Mouse (Mus musculus) heart, embryonic 14.5 days (tissue): Measurements from ENCODE around the gene Bad. TPM values are rescaled to one million over a fixed set of nuclear protein-coding genes. Genes with fewer than 3 reads are reported as not detected.

Experiments
- ATAC-seq: fragments of 200-750 bp; cut with Nextera tagmentation; 2 replicates; pipeline ENCODE4 v1.8.0; 2017; ENCODE audit warnings: low read depth, moderate TSS enrichment; ENCODE audit not compliant: insufficient number of reproducible peaks, insufficient read depth, low FRiP score
- H3K27ac ChIP-seq, 2 experiments: fragments of 200-500 bp in 1 of 2; fragments of 300-500 bp in 1 of 2; sonication (generic) in 1 of 2; replicated peaks in 1 of 2; 2 replicates each; pipeline ENCODE4 v1.5.1; 2012 to 2014; ENCODE audit warnings: low read depth in 2 of 2, low read length in 2 of 2, control low read depth in 1 of 2, mild to moderate bottlenecking in 1 of 2, mixed read lengths in 1 of 2; ENCODE audit not compliant: control insufficient read depth in 1 of 2, insufficient read depth in 1 of 2
- H3K27me3 ChIP-seq: fragments of 300-500 bp; sonication (generic); 2 replicates; pipeline ENCODE4 v1.6.1; 2014; ENCODE audit warnings: mild to moderate bottlenecking, low read length, control low read depth; ENCODE audit not compliant: control insufficient read depth, insufficient read depth
- H3K36me3 ChIP-seq: fragments of 300-500 bp; sonication (generic); 2 replicates; pipeline ENCODE4 v1.6.1; 2014; ENCODE audit warnings: mild to moderate bottlenecking, control low read depth, low read length, mixed read lengths; ENCODE audit not compliant: control insufficient read depth, insufficient read depth
- H3K4me1 ChIP-seq, 2 experiments: fragments of 200-500 bp in 1 of 2; fragments of 300-500 bp in 1 of 2; sonication (generic) in 1 of 2; 2 replicates each; pipeline ENCODE4 v1.6.1; 2012 to 2014; ENCODE audit warnings: low read length in 2 of 2, control low read depth in 1 of 2, mixed read lengths in 1 of 2; ENCODE audit not compliant: control insufficient read depth in 2 of 2, insufficient read depth in 2 of 2
- H3K4me2 ChIP-seq: fragments of 300-500 bp; sonication (generic); 2 replicates; pipeline ENCODE4 v1.6.1; 2014; ENCODE audit warnings: mild to moderate bottlenecking, low read length
- H3K4me3 ChIP-seq, 2 experiments: fragments of 200-500 bp in 1 of 2; fragments of 300-500 bp in 1 of 2; sonication (generic) in 1 of 2; 2 replicates each; pipeline ENCODE4 v1.5.1; 2012 to 2014; ENCODE audit warnings: low read length in 2 of 2, mild to moderate bottlenecking in 2 of 2, control low read depth in 1 of 2, low read depth in 1 of 2, moderate library complexity in 1 of 2; ENCODE audit not compliant: control insufficient read depth in 1 of 2, insufficient read depth in 1 of 2
- H3K9ac ChIP-seq: fragments of 300-500 bp; sonication (generic); 2 replicates; pipeline ENCODE4 v1.6.1; 2014; ENCODE audit warnings: mild to moderate bottlenecking, low read length
- H3K9me3 ChIP-seq: fragments of 300-500 bp; sonication (generic); 2 replicates; pipeline ENCODE4 v1.6.1; 2016; ENCODE audit warnings: low read length, control low read depth; ENCODE audit not compliant: control insufficient read depth
- WGBS: fragments of 180-500 bp; shearing (Covaris S2); extraction: QIAGEN DNeasy Blood & Tissue Kit; methylation state at CpG from one replicate; pipeline ENCODE4 v1.1.7; 2014; 5-methylcytosine and 5-hydroxymethylcytosine counted together
- polyA plus RNA-seq: library from polyadenylated mRNA; unstranded; fragments of >200 nt; fragmentation: Nextera tagmentation; extraction: Ambion mirVana; gene quantifications from 2 replicates; pipeline ENCODE4 v1.2.1, GENCODE M21; 2014

Bad gene
- polyA plus RNA-seq, 1 experiment from 2014 or later, result 58.0 TPM

DNA sequence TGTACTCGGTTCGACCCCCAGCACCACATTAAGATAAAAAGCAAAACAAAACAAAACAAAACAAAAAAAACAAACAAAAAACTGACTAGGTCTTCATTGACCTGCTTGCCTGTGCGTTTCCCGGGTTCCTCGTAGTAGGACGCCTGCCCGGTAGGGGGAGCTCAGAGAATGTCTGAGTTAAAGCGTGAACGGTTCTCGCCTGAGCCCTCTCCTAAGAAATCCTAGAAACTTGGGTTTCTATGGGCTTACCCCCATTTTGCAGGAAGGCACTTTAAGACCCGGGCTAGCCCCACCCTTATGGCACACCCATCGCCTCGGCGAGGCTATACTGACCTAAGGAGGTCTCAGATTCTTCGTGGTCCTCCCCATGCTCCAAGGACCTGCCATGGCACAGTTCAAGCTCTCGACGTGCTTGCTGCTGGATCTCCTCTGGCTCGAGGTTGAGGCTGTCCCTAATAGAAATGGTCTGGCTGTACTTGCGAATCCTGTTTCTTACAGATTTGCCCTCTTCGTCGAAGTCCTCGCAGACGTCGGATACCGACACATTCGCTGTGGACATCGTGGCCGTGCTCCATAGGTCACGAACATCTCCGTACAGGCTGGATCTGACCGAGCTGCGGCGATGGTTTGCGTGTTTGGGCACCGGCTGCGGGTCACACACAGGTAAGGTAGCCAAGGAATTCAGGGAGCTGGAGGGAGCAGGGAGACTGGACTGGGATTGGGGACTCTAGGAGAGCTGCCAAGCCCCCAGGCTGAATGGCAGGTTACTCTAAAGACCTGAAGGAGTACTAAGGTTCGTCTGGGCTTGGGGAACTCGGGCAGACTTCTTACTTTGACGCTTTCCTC, 17.0 kb upstream of the Bad start:
- Histone ChIP-seq H3K4me2 (peak overlapping the region; percentile 57), H3K4me3 (peak overlapping the region in 1 of 2 experiments; percentile 23; a peak in 2 of 4 replicates), H3K4me1 (peaks cover 16 to 45% of the 10 kb centered on the region in 2 experiments), H3K27me3 (peaks cover 47% of the 10 kb centered on the region), H3K9ac (no peak overlapping the region), H3K9me3 (peaks cover 5% of the 10 kb centered on the region; the same call in 1 of the 2 replicates), H3K36me3 (peaks cover 4% of the 10 kb centered on the region; the same call in 1 of the 2 replicates), H3K27ac (no peak overlapping the region)
- ATAC-seq, result no peak
- WGBS, result 4% methylated on average over 39 of the region's 39 CpGs

DNA sequence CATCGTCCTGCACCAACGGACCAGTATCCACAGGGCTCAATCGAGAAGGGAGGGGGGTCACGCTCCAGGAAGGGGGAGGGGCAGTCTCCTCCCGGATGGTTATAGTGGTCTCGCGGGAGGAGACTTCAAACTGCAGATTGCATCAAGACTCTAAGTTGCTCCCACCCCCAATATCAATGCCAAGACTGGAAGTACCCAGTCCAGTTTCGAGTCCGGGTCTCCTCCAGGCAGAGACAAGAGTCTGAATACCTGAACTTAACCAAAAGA, 16.4 kb upstream of the Bad start, which contains the start of gene Catsperz:
Gene Catsperz, minus strand, starts transcription at position 74 of the 267 bp plus-strand sequence.
- Histone ChIP-seq H3K4me1 (peaks cover 11 to 39% of the 10 kb centered on the region in 2 experiments), H3K9me3 (peaks cover 5% of the 10 kb centered on the region; the same call in 1 of the 2 replicates), H3K4me2 (peak within 1 kb of the TSS; percentile 57), H3K36me3 (no peaks in the 10 kb centered on the region), H3K9ac (no peak within 1 kb of the TSS), H3K4me3 (peak within 1 kb of the TSS in 1 of 2 experiments; percentile 23; a peak in 2 of 4 replicates), H3K27me3 (peaks cover 51% of the 10 kb centered on the region), H3K27ac (no peak within 1 kb of the TSS)
- WGBS, result 5% methylated on average over 9 of the region's 9 CpGs
- no peak for ATAC-seq

DNA sequence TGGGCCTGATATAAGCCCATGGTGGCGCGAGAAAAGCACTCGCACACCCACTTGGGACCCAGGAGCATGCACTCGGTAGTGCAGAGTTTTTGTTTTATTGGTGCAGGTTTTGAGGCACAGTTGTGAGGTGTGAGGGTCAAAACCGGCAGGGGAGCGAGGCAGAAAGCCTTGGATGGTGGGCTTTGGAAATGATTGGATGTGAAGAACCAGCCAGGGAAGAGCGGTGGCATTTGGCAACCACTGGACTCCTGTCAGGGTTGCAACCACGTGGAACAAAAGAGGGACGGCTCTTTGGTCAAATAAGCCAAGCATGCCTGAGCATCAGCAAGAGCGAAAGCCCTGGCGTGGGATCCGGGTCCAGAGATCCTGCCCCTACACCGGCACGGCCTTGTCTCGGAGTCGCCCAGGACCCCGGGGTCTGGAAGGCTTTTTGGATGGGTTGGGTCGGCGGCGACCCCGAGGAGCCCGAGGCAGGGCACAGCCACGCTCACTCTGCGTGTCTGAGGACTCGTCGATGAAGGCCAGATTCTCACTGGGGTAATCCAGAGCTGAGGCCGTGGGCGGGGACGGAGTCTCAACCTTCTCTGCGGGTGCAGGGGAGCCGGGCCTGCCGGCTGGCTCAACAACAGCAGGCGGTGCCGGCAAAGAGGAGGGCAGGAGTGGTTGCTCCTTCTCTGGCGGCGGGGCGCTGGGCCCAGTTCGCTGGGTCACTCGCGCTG, 15.9 kb upstream of the Bad start:
- H3K36me3 ChIP-seq, result no peaks in the 10 kb centered on the region
- no peak overlapping the region for H3K27ac ChIP-seq
- H3K27me3 ChIP-seq, result peaks cover 55% of the 10 kb centered on the region
- no peak overlapping the region for H3K9ac ChIP-seq
- peaks cover 5% of the 10 kb centered on the region; the same call in 1 of the 2 replicates for H3K9me3 ChIP-seq
- peaks cover 8 to 34% of the 10 kb centered on the region in 2 experiments for H3K4me1 ChIP-seq
- 16% methylated on average over 37 of the region's 40 CpGs for WGBS
- no peak overlapping the region; the same call in 1 of the 2 replicates for H3K4me2 ChIP-seq
- no peak for ATAC-seq
- no peak overlapping the region for H3K4me3 ChIP-seq

DNA sequence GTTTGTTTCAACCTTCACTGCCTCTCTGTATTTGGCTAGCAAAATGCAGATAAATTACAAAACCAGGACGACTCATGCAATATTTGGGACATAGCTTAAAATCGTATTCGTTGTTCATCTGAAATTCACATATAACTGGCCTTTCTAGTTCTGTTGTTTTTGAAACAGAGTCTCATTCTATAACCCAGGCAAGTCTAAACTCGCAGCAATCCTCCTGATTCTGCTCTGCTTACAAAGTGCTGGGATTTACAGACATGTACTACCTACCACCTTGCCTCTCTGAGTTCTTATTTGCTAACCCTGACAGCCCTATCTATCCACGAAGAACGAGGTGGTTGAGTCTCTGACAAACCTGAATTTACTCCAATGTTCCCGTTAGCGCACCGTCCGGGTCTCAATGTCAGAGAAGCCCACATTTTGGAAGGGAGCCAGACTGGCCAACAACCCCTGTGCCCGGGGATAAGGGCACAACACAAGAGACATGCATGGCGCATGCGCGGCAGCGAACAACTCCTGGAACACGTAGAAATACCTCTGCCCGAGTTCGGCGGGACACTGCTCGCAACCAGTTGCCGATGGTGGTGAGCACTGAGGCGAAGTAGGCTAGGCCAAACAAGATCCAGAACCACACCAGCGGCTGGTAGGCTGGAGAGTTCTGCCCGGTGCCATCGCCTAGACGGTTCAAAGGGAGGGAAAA, 15.0 kb upstream of the Bad start:
- Histone ChIP-seq H3K27ac (no peak overlapping the region), H3K4me3 (peak overlapping the region; percentile 12 to 24; a peak in 2 of 4 replicates), H3K4me1 (peaks cover 8 to 33% of the 10 kb centered on the region in 2 experiments), H3K9ac (peak overlapping the region; percentile 21; the same call in 1 of the 2 replicates), H3K27me3 (peaks cover 64% of the 10 kb centered on the region), H3K9me3 (peaks cover 5% of the 10 kb centered on the region; the same call in 1 of the 2 replicates), H3K4me2 (peak overlapping the region; percentile 58), H3K36me3 (no peaks in the 10 kb centered on the region)
- 20% methylated on average over 26 of the region's 26 CpGs for WGBS
- no peak for ATAC-seq

DNA sequence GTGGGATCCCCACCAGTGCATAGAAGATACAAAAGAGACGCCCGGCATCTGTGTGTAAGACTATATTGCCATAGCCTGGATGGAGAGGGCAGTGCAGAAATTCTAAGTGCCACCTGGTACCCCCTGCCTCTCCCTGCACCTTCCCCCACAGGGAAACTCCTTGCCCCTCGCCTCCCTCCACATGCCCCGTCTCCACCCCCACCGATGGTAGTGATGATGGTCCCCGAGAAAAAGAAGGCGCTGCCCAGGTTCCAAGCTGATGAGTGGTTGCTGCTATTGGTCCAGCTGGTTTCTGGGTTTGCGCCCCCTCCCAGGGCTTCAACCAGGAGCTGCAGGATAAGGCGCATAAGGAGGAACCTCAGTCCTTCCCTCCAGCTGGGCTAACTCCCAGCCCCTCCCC, 13.6 kb upstream of the Bad start:
- Histone ChIP-seq H3K27ac (no peak overlapping the region), H3K9me3 (peaks cover 5% of the 10 kb centered on the region; the same call in 1 of the 2 replicates), H3K36me3 (no peaks in the 10 kb centered on the region), H3K4me2 (no peak overlapping the region), H3K9ac (no peak overlapping the region), H3K27me3 (peaks cover 78% of the 10 kb centered on the region), H3K4me1 (peaks cover 2 to 24% of the 10 kb centered on the region in 2 experiments; a peak in 3 of 4 replicates), H3K4me3 (no peak overlapping the region)
- no peak for ATAC-seq
- 13% methylated on average over 9 of the region's 9 CpGs for WGBS

DNA sequence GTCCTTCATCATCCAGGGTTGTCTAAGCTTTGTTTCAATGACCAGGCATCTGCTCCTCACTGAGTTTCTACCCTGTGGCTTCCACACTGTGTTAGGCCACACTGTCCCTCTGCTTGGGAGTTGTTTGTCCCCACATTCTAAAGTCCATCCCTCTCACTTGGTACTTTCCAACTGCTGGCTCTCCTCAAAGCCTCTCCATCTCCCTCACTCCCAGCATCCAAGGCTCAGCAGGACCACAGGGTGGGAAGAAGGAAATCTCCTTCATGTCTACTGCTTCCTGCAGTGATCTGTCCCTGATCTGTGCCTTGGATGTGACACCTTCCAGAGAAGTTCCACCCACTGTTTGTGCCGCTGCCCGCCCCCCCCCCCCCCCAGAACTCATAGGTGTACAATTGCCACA, 10.7 kb upstream of the Bad start:
- no peak overlapping the region for H3K27ac ChIP-seq
- 6% methylated on average over 2 of the region's 2 CpGs for WGBS
- ATAC-seq, result no peak
- H3K4me3 ChIP-seq, result no peak overlapping the region
- no peaks in the 10 kb centered on the region for H3K36me3 ChIP-seq
- H3K9ac ChIP-seq, result no peak overlapping the region
- no peak overlapping the region for H3K4me2 ChIP-seq
- peaks cover 0 to 23% of the 10 kb centered on the region in 2 experiments; a peak in 3 of 4 replicates for H3K4me1 ChIP-seq
- peaks cover 4% of the 10 kb centered on the region; the same call in 1 of the 2 replicates for H3K9me3 ChIP-seq
- peaks cover 92% of the 10 kb centered on the region for H3K27me3 ChIP-seq

DNA sequence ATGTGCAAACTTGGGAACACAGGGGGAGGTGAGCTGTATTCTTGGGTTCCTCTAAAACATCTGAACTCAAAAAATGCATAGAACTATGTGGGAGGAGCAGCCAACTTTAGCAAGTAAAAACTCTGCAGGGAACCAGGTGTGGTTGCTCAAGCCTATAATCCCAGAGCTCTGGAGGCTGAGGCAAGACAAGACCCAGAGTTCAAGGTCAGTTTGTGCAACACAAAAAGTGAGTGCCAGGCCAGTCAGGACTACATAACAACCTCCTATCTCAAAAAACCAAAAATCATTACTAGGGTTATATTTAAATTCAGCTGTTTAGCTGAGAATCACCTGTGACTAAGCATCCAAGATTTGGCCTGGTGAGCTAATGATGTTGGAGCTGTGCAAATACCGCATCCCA, 9.6 kb upstream of the Bad start:
- no peaks in the 10 kb centered on the region for H3K9me3 ChIP-seq
- 56% methylated on average over 1 of the region's 1 CpGs for WGBS

More for the DNA sequence above, 9.6 kb upstream of the Bad start:
- no peaks in the 10 kb centered on the region for H3K36me3 ChIP-seq
- no peak overlapping the region for H3K4me3 ChIP-seq
- no peak overlapping the region for H3K4me2 ChIP-seq
- no peak overlapping the region for H3K9ac ChIP-seq
- H3K27me3 ChIP-seq, result peaks cover 86% of the 10 kb centered on the region
- ATAC-seq, result no peak
- H3K27ac ChIP-seq, result no peak overlapping the region
- peaks cover 0 to 14% of the 10 kb centered on the region in 2 experiments; a peak in 3 of 4 replicates for H3K4me1 ChIP-seq
